Mouse (Mus musculus) frontal cortex, postnatal 10 days (tissue): ENCODE results near the gene Pak4.
A peak's percentile ranks its signal among the peaks of the same experiment; 100 is the strongest.
"Not testable (repeated sequence)": the region's sequence is repeated elsewhere in the genome, so short reads cannot be mapped to it uniquely, and the experiment has no call there.

Experiments
- DNase-seq, 2 experiments: peaks; one replicate each; pipeline ENCODE4 v3.0.0; 2022; ENCODE audit warnings: low spot score in 2 of 2, mixed read lengths in 1 of 2

Pak4 gene

DNA sequence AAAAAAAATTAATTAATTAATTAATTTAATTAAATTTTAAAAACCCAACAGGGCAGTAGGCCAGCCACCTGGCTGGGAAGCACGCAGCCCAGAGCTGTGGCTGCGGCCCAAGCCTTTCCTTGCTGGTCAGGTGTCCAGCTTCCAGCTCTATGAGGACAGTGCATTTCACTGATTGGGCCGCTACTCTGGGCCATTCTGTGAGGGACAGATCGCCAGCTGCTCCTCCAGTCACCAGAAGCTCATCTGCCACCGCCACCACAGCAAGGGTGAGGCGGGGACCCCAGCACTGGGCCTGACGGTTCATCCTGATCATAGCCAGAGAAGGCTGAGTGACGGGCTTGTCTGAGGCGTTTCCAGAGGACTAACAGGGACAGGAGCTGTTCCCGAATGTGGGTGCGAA, 36.0 kb downstream of the Pak4 start:
- DNase-seq = no peak

DNA sequence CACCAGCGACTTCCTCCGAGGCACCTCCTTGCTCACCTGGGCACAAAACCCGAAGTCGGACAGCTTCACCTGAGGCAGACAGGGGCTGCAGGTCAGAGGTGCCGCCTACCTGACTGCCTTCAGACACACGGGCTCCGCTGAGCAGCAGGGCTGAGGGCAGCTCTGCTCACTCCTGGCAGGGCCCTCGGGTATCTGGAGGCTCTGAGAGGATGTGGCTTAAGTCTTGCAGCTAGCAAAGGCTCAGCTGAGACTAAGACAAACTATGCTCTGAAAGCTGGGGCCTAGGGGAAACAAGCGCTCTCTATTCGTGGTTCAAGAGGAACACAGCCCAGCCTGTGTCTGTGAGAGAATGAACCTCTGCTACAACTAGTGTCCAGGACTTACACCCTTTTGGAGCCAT, 37.1 kb downstream of the Pak4 start:
- DNase-seq = no peak

- no peak for DNase-seq
These were observed 39.5 kb downstream of the Pak4 start for GRCm38 (mm10) chr7:28558486-28558885.

GRCm38 (mm10) chr7:28557708-28558107, 40.3 kb downstream of the Pak4 start:
- DNase-seq = no peak

- DNase-seq = no peak
These were observed 40.9 kb downstream of the Pak4 start for GRCm38 (mm10) chr7:28557069-28557468.

DNA sequence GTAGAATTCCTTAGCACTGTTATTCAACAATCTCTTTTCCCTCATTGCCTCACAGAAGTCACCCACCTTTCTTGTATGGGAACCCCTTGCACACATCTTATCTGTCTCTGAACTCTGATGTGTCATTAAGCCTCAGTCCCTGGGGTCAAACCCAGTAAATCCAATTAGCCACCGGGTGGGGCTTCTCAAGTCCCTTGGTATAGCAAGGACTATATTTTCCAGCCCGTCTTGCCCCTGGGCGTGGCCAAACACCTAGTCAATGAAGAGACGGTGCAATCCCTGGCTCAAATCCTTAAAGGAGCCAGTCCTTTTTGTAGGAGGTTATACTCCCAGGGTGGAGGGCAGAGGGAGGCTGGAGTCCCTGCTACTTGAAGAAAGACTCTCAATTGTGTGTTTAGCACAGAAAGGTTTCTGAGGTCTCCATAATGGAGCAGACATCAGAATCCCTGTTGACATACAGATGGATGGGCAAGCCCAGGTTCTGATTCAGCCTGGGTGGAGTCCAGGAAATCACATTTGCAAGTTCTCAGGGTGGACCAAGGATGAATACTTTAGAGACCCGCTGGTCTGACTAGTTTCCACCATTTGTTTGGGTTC, 41.9 kb downstream of the Pak4 start:
- no peak for DNase-seq

DNA sequence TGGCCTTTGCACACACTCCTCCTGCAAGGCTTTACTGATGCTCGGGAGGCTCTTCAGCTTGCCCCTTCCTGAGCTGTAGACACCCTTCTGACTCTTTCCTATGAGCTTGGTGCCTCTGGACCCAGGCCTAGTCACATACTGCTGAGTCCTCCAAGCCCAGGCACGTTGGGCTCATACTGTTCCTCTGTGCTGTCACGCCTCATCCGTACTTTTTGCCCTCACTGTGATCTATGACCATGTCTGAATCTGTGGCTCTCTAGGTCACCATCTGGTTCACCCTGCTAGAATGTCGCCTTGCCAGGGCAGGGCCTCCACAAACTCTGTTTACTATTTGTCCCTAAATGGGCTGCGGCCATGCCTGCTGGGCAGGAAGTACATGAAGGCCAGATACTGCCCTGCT, 44.9 kb downstream of the Pak4 start:
- no peak for DNase-seq

DNA sequence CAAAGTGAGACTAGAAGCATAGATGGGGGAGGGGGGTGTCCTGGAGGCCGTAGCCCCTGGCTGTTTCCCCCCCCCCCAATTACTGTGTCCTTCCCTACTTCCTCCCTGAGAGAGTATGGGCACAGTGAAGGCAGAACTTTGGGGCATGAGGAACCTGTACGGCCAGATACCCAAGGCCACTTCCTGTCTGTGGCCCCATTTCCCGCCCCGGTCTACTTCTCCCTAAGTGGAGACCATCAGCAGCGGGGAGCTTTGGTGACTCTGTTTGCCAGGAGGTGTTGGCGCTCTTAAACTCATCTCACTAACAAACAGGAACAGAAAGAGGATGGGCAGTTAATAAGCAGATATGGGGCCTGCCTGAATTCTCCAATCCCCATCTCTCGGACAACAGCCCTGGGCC, 50.4 kb downstream of the Pak4 start:
- no peak for DNase-seq

GRCm38 (mm10) chr7:28547154-28547553, 50.8 kb downstream of the Pak4 start, which contains the start of gene Nccrp1:
Nccrp1 (minus strand) TSS chr7:28547254.
- no peak for DNase-seq

DNA sequence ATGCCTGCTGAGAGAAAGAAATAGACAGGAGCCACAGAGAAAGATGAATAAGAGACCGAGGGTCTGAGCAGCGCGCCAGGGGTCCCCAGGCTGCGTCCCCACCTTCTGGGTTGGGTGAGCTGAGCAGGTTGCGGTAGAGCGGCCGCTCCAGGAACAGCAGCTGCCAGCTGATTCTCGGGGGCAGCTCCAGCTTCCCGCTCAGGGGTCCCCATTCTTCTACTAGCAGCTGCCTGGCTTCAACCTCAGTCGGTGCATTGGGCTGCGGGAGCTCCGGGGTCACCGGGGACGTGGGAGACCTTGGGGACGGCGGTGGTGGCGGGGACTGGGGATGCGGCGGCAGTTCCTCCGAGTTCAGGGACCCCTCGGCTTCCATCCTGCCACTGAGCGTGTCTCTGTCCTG, 51.3 kb downstream of the Pak4 start:
- DNase-seq = no peak

DNA sequence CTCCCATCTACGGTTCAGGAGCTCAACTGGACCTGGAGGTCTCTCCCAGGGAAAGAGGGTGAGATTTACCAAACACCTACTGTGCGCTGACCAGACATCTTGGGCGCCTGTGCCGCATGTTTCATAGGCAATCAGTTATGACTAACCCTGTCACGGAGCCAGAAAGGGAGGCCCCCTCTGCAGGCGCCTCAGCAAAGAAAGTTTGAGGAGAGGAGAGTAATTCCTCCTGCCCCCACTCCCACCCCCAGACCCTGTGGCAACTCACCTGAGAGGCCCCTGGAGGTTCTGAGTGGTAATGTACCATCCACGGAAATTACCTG, 52.1 kb downstream of the Pak4 start:
- no peak for DNase-seq

DNA sequence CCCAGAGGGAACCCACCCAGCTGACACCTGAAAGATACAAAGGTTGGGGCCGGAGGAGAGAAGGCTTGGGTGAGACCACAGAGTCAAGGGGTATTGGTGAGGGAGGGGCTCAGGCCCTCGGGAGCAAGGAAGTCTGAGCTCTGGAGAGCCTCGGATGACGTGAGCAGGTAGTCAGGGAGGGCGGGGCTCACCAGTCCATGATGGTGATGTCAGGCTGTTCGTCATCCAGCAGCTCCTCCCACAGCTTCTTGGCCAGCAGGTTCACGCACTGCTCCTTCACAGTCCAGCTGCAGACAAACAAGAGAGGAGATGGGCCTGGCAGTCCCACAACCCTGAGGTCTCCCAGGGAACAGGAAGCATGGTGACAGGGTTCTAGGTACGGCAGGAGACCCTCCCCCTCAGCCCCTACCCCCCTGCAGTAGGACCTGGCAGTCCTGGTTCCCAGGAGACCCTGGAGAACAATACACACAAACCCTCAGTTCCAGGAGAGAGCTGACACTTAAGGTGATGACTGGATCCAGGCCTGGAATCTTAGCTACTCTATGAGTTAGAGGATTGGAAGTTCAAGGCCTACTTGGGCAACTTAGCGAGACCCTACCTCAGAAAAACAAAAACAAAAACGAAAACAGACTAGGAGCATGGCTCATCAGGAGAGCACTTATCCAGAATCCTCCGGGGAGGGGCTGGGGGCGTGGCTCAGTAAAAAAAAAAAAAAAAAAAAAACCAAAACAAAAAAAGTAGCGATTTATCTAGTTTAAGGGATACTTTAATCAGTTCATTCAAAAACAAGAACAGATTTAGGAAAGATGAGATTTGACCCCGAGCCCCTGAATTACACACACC, 52.7 kb downstream of the Pak4 start:
- no peak for DNase-seq

DNA sequence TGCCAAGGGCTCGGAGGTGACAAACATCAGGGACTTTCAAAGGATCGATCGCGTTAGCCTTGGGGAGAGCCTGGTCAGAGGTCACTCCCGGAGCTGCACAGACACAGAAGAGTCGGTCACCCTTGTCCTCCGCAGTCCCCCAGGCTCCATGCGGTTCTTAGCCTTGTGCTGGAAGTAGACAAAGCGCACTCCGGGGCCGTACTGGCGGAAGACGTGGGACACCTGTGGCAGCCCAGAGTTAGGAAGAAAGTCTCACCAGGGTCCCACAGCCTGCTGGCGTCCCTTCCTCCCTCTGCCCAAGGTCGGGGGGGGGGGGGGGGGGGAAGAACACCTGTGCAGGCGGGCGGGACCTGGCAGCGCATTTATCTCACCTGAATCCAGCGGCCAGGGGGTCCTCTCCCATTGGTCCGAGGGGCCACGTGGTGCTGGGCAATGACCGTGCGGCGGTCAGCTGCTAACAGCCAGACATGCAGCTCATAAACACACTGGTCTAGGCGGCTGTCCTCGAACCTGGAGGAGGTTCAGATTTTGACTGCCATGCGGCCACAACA, 53.9 kb downstream of the Pak4 start:
- no peak for DNase-seq

- DNase-seq = no peak
These were observed 57.5 kb downstream of the Pak4 start, which contains the start of gene Sycn for GRCm38 (mm10) chr7:28540526-28540925. Sycn (plus strand) TSS chr7:28540885.

GRCm38 (mm10) chr7:28538886-28539285, 59.1 kb downstream of the Pak4 start:
- not testable (repeated sequence) for DNase-seq

DNA sequence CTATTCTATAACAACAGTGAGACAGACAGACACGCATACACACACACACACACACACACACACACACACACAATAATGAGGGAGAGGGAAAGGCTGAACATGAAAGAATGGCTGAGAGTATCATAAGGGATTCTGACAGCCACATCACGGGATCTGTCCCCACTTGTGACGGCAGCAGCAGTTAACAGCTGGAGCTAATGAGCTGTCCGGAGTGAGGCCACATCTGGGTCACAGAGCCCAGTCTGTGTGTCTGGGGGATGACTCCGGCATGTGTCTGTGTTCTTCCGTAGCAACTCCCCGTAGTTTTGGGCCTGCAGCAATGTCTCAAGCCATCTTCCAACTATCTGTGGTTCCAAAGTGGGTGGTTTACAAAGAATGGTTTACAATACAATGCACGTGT, 66.0 kb downstream of the Pak4 start:
- no peak for DNase-seq

DNA sequence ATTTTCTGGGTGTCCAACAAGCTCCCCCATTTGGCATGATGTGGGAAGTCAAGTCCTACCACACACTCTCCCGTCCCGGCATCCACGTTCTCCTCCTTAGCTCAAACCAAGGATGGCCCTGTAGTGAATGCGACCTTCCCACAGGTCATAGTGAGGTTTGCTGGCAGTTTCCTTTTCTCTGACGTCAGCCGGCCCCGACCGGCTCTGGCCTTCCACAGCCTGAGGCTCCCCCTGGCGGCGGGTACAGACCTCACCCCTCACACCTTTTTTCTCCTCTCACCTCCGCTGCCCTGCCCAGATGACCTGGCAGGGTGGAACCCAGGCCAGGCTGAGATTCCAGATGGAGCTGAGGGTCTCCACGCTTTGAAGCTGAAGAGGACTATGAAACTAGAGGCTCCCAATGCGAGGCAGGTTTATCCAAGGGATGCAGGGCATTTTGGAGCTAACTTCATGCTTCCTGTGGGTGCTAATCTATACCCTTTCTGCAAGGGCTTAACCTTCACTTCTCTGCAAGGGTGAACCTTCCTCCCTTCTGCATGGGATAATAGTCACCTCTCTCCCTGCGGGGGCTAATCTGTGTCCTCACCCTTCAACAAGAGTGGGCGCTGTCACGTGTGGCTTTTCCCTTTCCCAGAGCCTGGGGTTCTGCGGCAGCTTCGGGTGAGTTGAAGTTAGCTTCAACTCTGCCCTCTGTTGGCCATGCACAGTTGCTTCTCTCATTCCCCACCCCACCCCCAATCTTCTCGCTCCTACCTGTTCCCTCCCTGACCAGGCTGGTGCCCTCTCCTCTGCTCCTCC, 69.9 kb downstream of the Pak4 start:
- DNase-seq = peak in 1 of 2 experiments; percentile 61

DNA sequence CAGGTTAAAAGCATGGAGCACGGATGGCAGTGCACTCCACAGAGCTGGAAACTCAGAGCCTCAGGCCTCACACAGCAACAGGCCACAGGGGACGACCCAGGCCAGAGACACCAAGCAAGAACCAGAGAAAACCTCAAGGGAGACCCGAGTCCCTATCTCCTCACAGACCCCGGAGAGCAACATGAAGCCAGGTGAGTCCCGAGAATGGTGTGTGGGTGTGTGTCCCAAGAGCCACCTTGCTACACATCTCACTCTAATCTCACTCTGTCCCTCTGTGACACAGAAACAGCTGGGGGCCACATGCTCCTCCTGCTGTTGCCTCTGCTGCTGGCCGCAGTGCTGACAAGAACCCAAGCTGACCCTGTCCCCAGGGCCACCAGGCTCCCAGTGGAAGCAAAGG, 75.4 kb downstream of the Pak4 start, which contains the start of gene Ifnl3:
TSS of gene Ifnl3 (plus strand) at position 301 of the 400 bp plus-strand sequence.
- not testable (repeated sequence) for DNase-seq

- no peak for DNase-seq
These were observed 86.5 kb downstream of the Pak4 start for GRCm38 (mm10) chr7:28511441-28511840.

GRCm38 (mm10) chr7:28510405-28510974, 87.5 kb downstream of the Pak4 start, which contains the start of gene Ifnl2:
Ifnl2 (minus strand) TSS chr7:28510455.
- not testable (repeated sequence) for DNase-seq

DNA sequence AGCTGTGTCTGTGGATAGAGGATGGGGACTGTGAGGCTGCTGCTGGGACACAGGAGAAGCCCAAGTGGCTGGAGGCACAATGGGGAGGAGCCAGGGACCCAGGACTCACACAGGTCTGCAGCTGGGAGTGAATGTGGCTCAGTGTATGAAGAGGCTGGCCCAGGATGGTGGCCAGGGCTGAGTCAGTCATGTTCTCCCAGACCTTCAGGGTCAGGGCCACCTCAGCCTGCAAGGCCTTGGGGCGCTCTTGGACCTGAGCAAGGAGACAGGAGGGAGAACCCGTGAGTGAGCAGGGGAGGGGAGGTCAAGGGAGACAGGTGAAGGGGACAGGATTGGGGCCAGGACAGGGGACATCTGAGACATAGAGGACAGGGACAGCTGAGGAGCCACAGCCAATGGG, 88.9 kb downstream of the Pak4 start:
- not testable (repeated sequence) for DNase-seq
